ENCODE assay signal across 19 mouse cellular contexts in genomic region chr4:109434256-109434655, GRCm38 (mm10). TPM values are rescaled to one million over a fixed set of nuclear protein-coding genes. Genes with fewer than 3 reads are reported as not detected.
DNase-seq lines count a peak whose midpoint lies in the region; ATAC-seq and TF ChIP-seq lines count a peak whose summit lies in the region.
"Had no signal": no experiment of that assay in that cellular context is flagged by ENCODE, and none has a peak within 500 bp of the region (broad histone marks: within the 10 kb centered on the region; RNA-seq: fewer than 3 reads in every experiment).

No protein-coding gene starts in this region.

- no peaks in the 10 kb centered on the region for H3K27me3 ChIP-seq in forebrain, embryonic 11.5 days (ENCODE audit: control insufficient read depth, insufficient read depth, low read length)
- H3K27me3 ChIP-seq in forebrain, embryonic 10.5 days (ENCODE audit: poor library complexity, severe bottlenecking), result no peaks in the 10 kb centered on the region
- no peaks in the 10 kb centered on the region for H3K27me3 ChIP-seq in liver, embryonic 13.5 days
- H3K27me3 ChIP-seq in liver, postnatal 0 days (ENCODE audit: insufficient read depth, low read length), result no peaks in the 10 kb centered on the region
- no peaks in the 10 kb centered on the region for H3K27me3 ChIP-seq in limb, embryonic 10.5 days (ENCODE audit: low read depth, poor library complexity, severe bottlenecking)
- H3K27me3 ChIP-seq: CH12.LX; forebrain, embryonic 12.5 days; forebrain, embryonic 15.5 days; heart, embryonic 13.5 days; hindbrain, embryonic 13.5 days; intestine, embryonic 15.5 days had no signal

- H3K9ac ChIP-seq in forebrain, embryonic 11.5 days (ENCODE audit: low read length), result no peak overlapping the region
- H3K9ac ChIP-seq in liver, embryonic 13.5 days, result no peak overlapping the region
- no peak overlapping the region for H3K9ac ChIP-seq in liver, postnatal 0 days (replicated peaks)
- H3K9ac ChIP-seq: forebrain, embryonic 12.5 days; forebrain, embryonic 15.5 days; hindbrain, embryonic 13.5 days; intestine, embryonic 15.5 days had no signal

- H3K27ac ChIP-seq in forebrain, embryonic 11.5 days (ENCODE audit: low read depth, low read length), result no peak overlapping the region
- H3K27ac ChIP-seq in forebrain, embryonic 10.5 days, result no peak overlapping the region
- 0 out of 2 replicates have a peak overlapping the region, but pooled peaks have one; percentile 5 for H3K27ac ChIP-seq in liver, embryonic 13.5 days
- H3K27ac ChIP-seq in liver, postnatal 0 days (ENCODE audit: low read depth), result no peak overlapping the region
- H3K27ac ChIP-seq in limb, embryonic 10.5 days, result no peak overlapping the region
- H3K27ac ChIP-seq: forebrain, embryonic 12.5 days; forebrain, embryonic 15.5 days; heart, adult 2 months; heart, embryonic 10.5 days; hindbrain, embryonic 10.5 days; hindbrain, embryonic 13.5 days; intestine, embryonic 15.5 days had no signal

- peak; percentile 17 for DNase-seq in forebrain, embryonic 11.5 days (ENCODE audit: low spot score)
- no peak for DNase-seq in forebrain, embryonic 10.5 days (ENCODE audit: extremely low spot score, low spot score)
- no peak for DNase-seq in liver, embryonic 13.5 days
- no peak for DNase-seq in liver, postnatal 0 days
- peak; percentile 24 for DNase-seq in limb, embryonic 10.5 days (ENCODE audit: low spot score)
- no peak for DNase-seq in gastrocnemius, adult 8-10 months (ENCODE audit: low spot score in 2 of 2)
- DNase-seq: cerebellum, adult 8-10 months; gastrocnemius, postnatal 36 days had no signal

- H3K4me3 ChIP-seq in forebrain, embryonic 11.5 days (ENCODE audit: low read depth, low read length), result no peak overlapping the region
- no peak overlapping the region for H3K4me3 ChIP-seq in forebrain, embryonic 10.5 days
- H3K4me3 ChIP-seq in liver, embryonic 13.5 days (replicated peaks), result no peak overlapping the region
- no peak overlapping the region for H3K4me3 ChIP-seq in liver, postnatal 0 days (ENCODE audit: low read depth, low read length)
- H3K4me3 ChIP-seq in limb, embryonic 10.5 days, result no peak overlapping the region
- H3K4me3 ChIP-seq: forebrain, embryonic 12.5 days; forebrain, embryonic 15.5 days; heart, adult 2 months; heart, embryonic 10.5 days; heart, embryonic 13.5 days; hindbrain, embryonic 10.5 days; hindbrain, embryonic 13.5 days; intestine, embryonic 15.5 days had no signal

- H3K4me1 ChIP-seq in forebrain, embryonic 11.5 days (replicated peaks; ENCODE audit: control insufficient read depth, insufficient read depth, low read length), result peaks cover 4% of the 10 kb centered on the region; the same call in 1 of the 2 replicates
- H3K4me1 ChIP-seq in forebrain, embryonic 10.5 days, result peaks cover 32% of the 10 kb centered on the region
- H3K4me1 ChIP-seq in liver, embryonic 13.5 days (replicated peaks), result peaks cover 55% of the 10 kb centered on the region
- H3K4me1 ChIP-seq in liver, postnatal 0 days (ENCODE audit: insufficient read depth), result peaks cover 21% of the 10 kb centered on the region
- peaks cover 30% of the 10 kb centered on the region for H3K4me1 ChIP-seq in limb, embryonic 10.5 days
- H3K4me1 ChIP-seq: forebrain, embryonic 15.5 days had no signal

- TF ChIP-seq CTCF in liver, postnatal 0 days (IDR thresholded peaks at IDR 0.05; ENCODE audit: low read depth), result no peak

- WGBS in forebrain, embryonic 11.5 days, result 95% methylated on average over 1 of the region's 1 CpGs
- WGBS in forebrain, embryonic 10.5 days, result 97% methylated on average over 1 of the region's 1 CpGs
- WGBS in liver, embryonic 13.5 days (ENCODE audit: insufficient replicate concordance), result 97% methylated on average over 1 of the region's 1 CpGs
- WGBS in liver, postnatal 0 days (ENCODE audit: insufficient replicate concordance), result 78% methylated on average over 1 of the region's 1 CpGs
- WGBS in limb, embryonic 10.5 days, result 96% methylated on average over 1 of the region's 1 CpGs

- no peak for TF ChIP-seq EP300 in liver, postnatal 0 days (IDR thresholded peaks at IDR 0.05; ENCODE audit: low read depth)

- H3K4me2 ChIP-seq in forebrain, embryonic 11.5 days (ENCODE audit: low read depth, low read length, severe bottlenecking), result no peak overlapping the region
- no peak overlapping the region for H3K4me2 ChIP-seq in liver, embryonic 13.5 days
- no peak overlapping the region for H3K4me2 ChIP-seq in liver, postnatal 0 days (ENCODE audit: low read depth, low read length)
- H3K4me2 ChIP-seq: forebrain, embryonic 12.5 days; forebrain, embryonic 15.5 days; heart, embryonic 13.5 days; hindbrain, embryonic 13.5 days; intestine, embryonic 15.5 days had no signal

- no peaks in the 10 kb centered on the region for H3K9me3 ChIP-seq in forebrain, embryonic 11.5 days (ENCODE audit: control insufficient read depth, low read length)
- H3K9me3 ChIP-seq in forebrain, embryonic 10.5 days, result no peaks in the 10 kb centered on the region
- H3K9me3 ChIP-seq in liver, embryonic 13.5 days (replicated peaks), result no peaks in the 10 kb centered on the region
- no peaks in the 10 kb centered on the region for H3K9me3 ChIP-seq in liver, postnatal 0 days (ENCODE audit: low read length)
- H3K9me3 ChIP-seq in limb, embryonic 10.5 days (replicated peaks), result no peaks in the 10 kb centered on the region
- H3K9me3 ChIP-seq: forebrain, embryonic 12.5 days; forebrain, embryonic 15.5 days; G1E; heart, embryonic 10.5 days; heart, embryonic 13.5 days; hindbrain, embryonic 10.5 days; hindbrain, embryonic 13.5 days; intestine, embryonic 15.5 days had no signal

- no peak for ATAC-seq in forebrain, embryonic 11.5 days (replicated peaks; ENCODE audit: low FRiP score)
- ATAC-seq in liver, embryonic 13.5 days (ENCODE audit: low read depth), result no peak
- ATAC-seq in liver, postnatal 0 days, result no peak
- ATAC-seq: forebrain, embryonic 15.5 days; hindbrain, embryonic 16.5 days; intestine, embryonic 15.5 days had no signal

- no peaks in the 10 kb centered on the region for H3K36me3 ChIP-seq in forebrain, embryonic 11.5 days (ENCODE audit: control insufficient read depth, insufficient read depth, low read length)
- no peaks in the 10 kb centered on the region for H3K36me3 ChIP-seq in forebrain, embryonic 10.5 days (replicated peaks)
- H3K36me3 ChIP-seq in liver, embryonic 13.5 days, result peaks cover 8% of the 10 kb centered on the region
- H3K36me3 ChIP-seq in liver, postnatal 0 days (replicated peaks; ENCODE audit: insufficient read depth, low read length), result no peaks in the 10 kb centered on the region
- H3K36me3 ChIP-seq in limb, embryonic 10.5 days, result no peaks in the 10 kb centered on the region
- H3K36me3 ChIP-seq: forebrain, embryonic 12.5 days; forebrain, embryonic 15.5 days; heart, embryonic 10.5 days; hindbrain, embryonic 10.5 days; hindbrain, embryonic 13.5 days; intestine, embryonic 15.5 days had no signal

RNA-seq across cellular contexts. Expression of gene Ttc39a, which starts 27.8 kb away (rescaled TPM):
- 3.8 and 4.4 TPM in 2 replicates for polyA plus RNA-seq in forebrain, embryonic 11.5 days (2014; fragmentation: Nextera tagmentation; extraction: Ambion mirVana)
- polyA plus RNA-seq in forebrain, embryonic 10.5 days (2016; fragmentation: Nextera tagmentation; extraction: Ambion mirVana), result 4.2 and 4.9 TPM in 2 replicates
- polyA plus RNA-seq in liver, embryonic 13.5 days (2015; fragmentation: Nextera tagmentation; extraction: Ambion mirVana), result 14.2 and 14.7 TPM in 2 replicates
- 5.0 and 5.4 TPM in 2 replicates for polyA plus RNA-seq in liver, postnatal 0 days (2015; fragmentation: Nextera tagmentation; extraction: Ambion mirVana)
- 6.9 and 7.0 TPM in 2 replicates for polyA plus RNA-seq in limb, embryonic 10.5 days (2016; fragmentation: Nextera tagmentation; extraction: Ambion mirVana)
- under 1 TPM in 2 of 4 experiments, not detected in 2; 0.11 to 0.16 TPM for total RNA-seq in gastrocnemius, adult 8-10 months (2022)

RNA-seq across cellular contexts. Expression of gene Rnf11, which starts 50.3 kb away (rescaled TPM):
- 45.1 and 49.4 TPM in 2 replicates for polyA plus RNA-seq in forebrain, embryonic 11.5 days (2014; fragmentation: Nextera tagmentation; extraction: Ambion mirVana)
- 20.6 and 21.0 TPM in 2 replicates for polyA plus RNA-seq in forebrain, embryonic 10.5 days (2016; fragmentation: Nextera tagmentation; extraction: Ambion mirVana)
- polyA plus RNA-seq in liver, embryonic 13.5 days (2015; fragmentation: Nextera tagmentation; extraction: Ambion mirVana), result 30.5 and 31.1 TPM in 2 replicates
- 34.0 and 38.4 TPM in 2 replicates for polyA plus RNA-seq in liver, postnatal 0 days (2015; fragmentation: Nextera tagmentation; extraction: Ambion mirVana)
- 17.8 and 21.5 TPM in 2 replicates for polyA plus RNA-seq in limb, embryonic 10.5 days (2016; fragmentation: Nextera tagmentation; extraction: Ambion mirVana)
- total RNA-seq in gastrocnemius, adult 8-10 months (2022), result 100 to 1,000 TPM; 110 to 167 (median 131) TPM

Comparison
In these comparisons a context has a peak if more than half of its experiments do, and no peak if none do; other contexts are left out.
1. DNase-seq: peak in forebrain, embryonic 11.5 days (single experiment) and limb, embryonic 10.5 days (single experiment); none in forebrain, embryonic 10.5 days (single experiment), liver, embryonic 13.5 days (single experiment), liver, postnatal 0 days (single experiment) and gastrocnemius, adult 8-10 months (0 of 2).